Mouse (Mus musculus): Measurements from ENCODE around the gene Cdrt4. TPM values are rescaled to one million over a fixed set of nuclear protein-coding genes. Genes with fewer than 3 reads are reported as not detected.

The Cdrt4 gene
- total and polyA plus RNA-seq, 3 experiments = not detected

- in situ Hi-C loops (cut with MboI; ENCODE audit: low pct_ligation_motif_present, low pct_unique_long_range_greater_than_20kb, low sequenced_read_pairs) = no loop called here
- H3K27me3 ChIP-seq (replicated peaks) = no peaks in the 10 kb centered on the region
- no peak overlapping the region for H3K4me2 ChIP-seq (ENCODE audit: insufficient read depth, low read depth, poor library complexity, severe bottlenecking)
- TF ChIP-seq KAT2A (IDR thresholded peaks at IDR 0.05; ENCODE audit: insufficient replicate concordance, low read length) (no peak), EP300 (IDR thresholded peaks at IDR 0.05; ENCODE audit: low read length) (no peak), CHD1 (IDR thresholded peaks at IDR 0.05; ENCODE audit: low read depth, low read length) (no peak), RCOR1 (conservative IDR thresholded peaks at IDR 0.05; ENCODE audit: low read depth, low read length) (no peak), CHD2 (IDR thresholded peaks at IDR 0.05; ENCODE audit: low read length) (no peak), ZKSCAN1 (IDR thresholded peaks at IDR 0.05; ENCODE audit: borderline replicate concordance, low read depth, low read length) (no peak), JUN (IDR thresholded peaks at IDR 0.05; ENCODE audit: insufficient read depth, low read depth, low read length) (no peak), HCFC1 (IDR thresholded peaks at IDR 0.05; ENCODE audit: low read depth, low read length) (no peak), JUND (conservative IDR thresholded peaks at IDR 0.05; ENCODE audit: low read depth, low read length) (no peak), E2F4 (IDR thresholded peaks at IDR 0.05; ENCODE audit: insufficient replicate concordance, low read depth, low read length) (no peak), MAFK (IDR thresholded peaks at IDR 0.05; ENCODE audit: insufficient replicate concordance, low read length) (no peak), PAX5 (IDR thresholded peaks at IDR 0.05; ENCODE audit: low read length) (no peak), NRF1 (IDR thresholded peaks at IDR 0.05; ENCODE audit: low read depth, low read length) (no peak), MAX (IDR thresholded peaks at IDR 0.05; ENCODE audit: low read length) (no peak)
- no peaks in the 10 kb centered on the region for H3K79me2 ChIP-seq (replicated peaks; ENCODE audit: control insufficient read depth, extremely low read depth, insufficient read depth, poor library complexity, severe bottlenecking)
- H3K27ac ChIP-seq (ENCODE audit: insufficient read depth, low read depth) = no peak overlapping the region
- H3K36me3 ChIP-seq (replicated peaks in 1 of 2; ENCODE audit: control insufficient read depth in 1 of 2, insufficient read depth in 1 of 2, low read length in 1 of 2) = no peaks in the 10 kb centered on the region
- DNase-seq (ENCODE audit: extremely low read depth) = no peak
- H3K4me3 ChIP-seq (replicated peaks in 1 of 3; ENCODE audit: low read depth in 2 of 3, low read length in 2 of 3, poor library complexity in 1 of 3) = no peak overlapping the region
- H3K4me1 ChIP-seq (ENCODE audit: control insufficient read depth in 1 of 2, insufficient read depth in 2 of 2) = peaks cover 0 to 11% of the 10 kb centered on the region in 2 experiments; a peak in 2 of 4 replicates
- no peak overlapping the region for H3K9ac ChIP-seq (ENCODE audit: insufficient read depth, low read depth)
- dilution Hi-C loops (cut with MboI; ENCODE audit: extremely low pct_ligation_motif_present, extremely low pct_unique_long_range_greater_than_20kb, low sequenced_read_pairs) = no loop called here
- no peaks in the 10 kb centered on the region for H3K9me3 ChIP-seq (replicated peaks; ENCODE audit: low read length)
These were observed 84.6 kb downstream of the Cdrt4 start for GRCm38 (mm10) chr11:63035420-63036211.

DNA sequence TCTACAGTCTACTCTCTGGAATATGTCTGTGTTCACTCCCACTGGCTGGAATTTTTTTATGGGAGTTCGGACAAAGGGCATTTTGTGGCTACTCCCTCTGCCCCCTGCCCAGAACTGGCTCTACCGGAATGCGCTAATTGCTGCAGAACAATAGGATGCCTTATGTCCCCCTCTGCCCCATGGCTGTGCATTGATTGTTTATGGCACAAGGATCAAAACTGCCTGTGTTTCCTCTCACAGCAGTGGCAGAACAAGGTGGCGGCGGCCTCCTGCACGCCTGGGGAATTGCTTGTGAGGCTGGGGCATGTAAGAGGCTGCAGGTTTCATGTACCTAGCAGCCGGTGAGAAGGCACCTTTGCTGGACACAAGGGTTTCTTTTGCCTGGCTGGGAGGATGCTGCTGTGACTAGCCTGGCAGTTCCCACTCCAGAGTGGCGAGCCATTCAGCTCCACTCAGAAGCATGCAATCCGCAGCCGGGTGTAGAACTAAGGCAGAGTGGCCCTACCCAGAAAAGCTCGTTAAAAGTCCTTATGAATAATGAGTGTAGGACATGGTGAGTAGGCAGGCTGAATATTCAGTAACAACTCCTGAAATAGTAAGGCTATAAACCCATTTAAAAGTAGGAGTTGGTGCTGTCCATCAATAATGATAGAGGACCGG lies 89.1 kb downstream of the Cdrt4 start:
- no peaks in the 10 kb centered on the region for H3K27me3 ChIP-seq (replicated peaks)
- in situ Hi-C loops (cut with MboI; ENCODE audit: low pct_ligation_motif_present, low pct_unique_long_range_greater_than_20kb, low sequenced_read_pairs) = no loop called here
- no peak overlapping the region for H3K4me2 ChIP-seq (ENCODE audit: insufficient read depth, low read depth, poor library complexity, severe bottlenecking)
- H3K27ac ChIP-seq (ENCODE audit: insufficient read depth, low read depth) = no peak overlapping the region
- H3K4me3 ChIP-seq (replicated peaks in 1 of 3; ENCODE audit: low read depth in 2 of 3, low read length in 2 of 3, poor library complexity in 1 of 3) = no peak overlapping the region
- dilution Hi-C loops (cut with MboI; ENCODE audit: extremely low pct_ligation_motif_present, extremely low pct_unique_long_range_greater_than_20kb, low sequenced_read_pairs) = no loop called here
- no peaks in the 10 kb centered on the region for H3K9me3 ChIP-seq (replicated peaks; ENCODE audit: low read length)
- TF ChIP-seq MYC (IDR thresholded peaks at IDR 0.05; ENCODE audit: low read depth, low read length) (no peak), CHD2 (IDR thresholded peaks at IDR 0.05; ENCODE audit: low read length) (no peak), IRF4 (IDR thresholded peaks at IDR 0.05; ENCODE audit: low read depth, low read length) (no peak), NELFE (IDR thresholded peaks at IDR 0.05; ENCODE audit: low read depth, low read length) (no peak), POLR2A (IDR thresholded peaks at IDR 0.05; ENCODE audit: low read depth, low read length) (no peak), RAD21 (IDR thresholded peaks at IDR 0.05; ENCODE audit: low read depth, low read length) (no peak), ZC3H11A (IDR thresholded peaks at IDR 0.05; ENCODE audit: low read depth, low read length) (no peak)
- no peak overlapping the region for H3K9ac ChIP-seq (ENCODE audit: insufficient read depth, low read depth)
- DNase-seq (ENCODE audit: extremely low read depth) = no peak
- peaks cover 0 to 11% of the 10 kb centered on the region in 2 experiments; a peak in 2 of 4 replicates for H3K4me1 ChIP-seq (ENCODE audit: control insufficient read depth in 1 of 2, insufficient read depth in 2 of 2)
- H3K79me2 ChIP-seq (replicated peaks; ENCODE audit: control insufficient read depth, extremely low read depth, insufficient read depth, poor library complexity, severe bottlenecking) = no peaks in the 10 kb centered on the region
- H3K36me3 ChIP-seq (replicated peaks in 1 of 2; ENCODE audit: control insufficient read depth in 1 of 2, insufficient read depth in 1 of 2, low read length in 1 of 2) = no peaks in the 10 kb centered on the region

Other genes starting within 250 kb of the Cdrt4 start
- gene Zfp287, start 219.3 kb upstream of the Cdrt4 start, total RNA-seq (2012; rRNA removed) = 6.2 and 7.3 TPM in 2 replicates
- gene Zfp287, start 219.3 kb upstream of the Cdrt4 start, total RNA-seq (2014; rRNA removed) = 4.6 and 4.8 TPM in 2 replicates
- 5.7 TPM in 2 replicates for gene Zfp287, start 219.3 kb upstream of the Cdrt4 start, polyA plus RNA-seq (2012; ENCODE audit: insufficient read length, low read depth)
- gene Gm10428, start 198.1 kb upstream of the Cdrt4 start, total RNA-seq (2012; rRNA removed) = not detected in 2 replicates
- gene Gm10428, start 198.1 kb upstream of the Cdrt4 start, total RNA-seq (2014; rRNA removed) = not detected in 2 replicates
- not detected in 2 replicates for gene Gm10428, start 198.1 kb upstream of the Cdrt4 start, polyA plus RNA-seq (2012; ENCODE audit: insufficient read length, low read depth)
- gene Zfp286, start 161.7 kb upstream of the Cdrt4 start, total RNA-seq (2012; rRNA removed) = not detected in 2 replicates
- gene Zfp286, start 161.7 kb upstream of the Cdrt4 start, total RNA-seq (2014; rRNA removed) = not detected in 2 replicates
- gene Zfp286, start 161.7 kb upstream of the Cdrt4 start, polyA plus RNA-seq (2012; ENCODE audit: insufficient read length, low read depth) = not detected in 2 replicates
- gene Trim16, start 131.0 kb upstream of the Cdrt4 start, total RNA-seq (2012; rRNA removed) = not detected in 2 replicates
- not detected in 2 replicates for gene Trim16, start 131.0 kb upstream of the Cdrt4 start, total RNA-seq (2014; rRNA removed)
- 0.12 TPM in 1 of 2 replicates, not detected in the other for gene Trim16, start 131.0 kb upstream of the Cdrt4 start, polyA plus RNA-seq (2012; ENCODE audit: insufficient read length, low read depth)
- gene Fbxw10, start 104.1 kb upstream of the Cdrt4 start, total RNA-seq (2012; rRNA removed) = 0.50 and 0.59 TPM in 2 replicates
- gene Fbxw10, start 104.1 kb upstream of the Cdrt4 start, total RNA-seq (2014; rRNA removed) = 0.78 and 0.88 TPM in 2 replicates
- 0.87 and 1.4 TPM in 2 replicates for gene Fbxw10, start 104.1 kb upstream of the Cdrt4 start, polyA plus RNA-seq (2012; ENCODE audit: insufficient read length, low read depth)
- 57.7 and 62.2 TPM in 2 replicates for gene Tvp23b, start 71.7 kb upstream of the Cdrt4 start, total RNA-seq (2012; rRNA removed)
- gene Tvp23b, start 71.7 kb upstream of the Cdrt4 start, total RNA-seq (2014; rRNA removed) = 68.7 and 71.2 TPM in 2 replicates
- 39.6 and 40.9 TPM in 2 replicates for gene Tvp23b, start 71.7 kb upstream of the Cdrt4 start, polyA plus RNA-seq (2012; ENCODE audit: insufficient read length, low read depth)
- not detected in 2 replicates for gene Tekt3, start 110.5 kb downstream of the Cdrt4 start, total RNA-seq (2012; rRNA removed)
- gene Tekt3, start 110.5 kb downstream of the Cdrt4 start, total RNA-seq (2014; rRNA removed) = not detected in 2 replicates
- gene Tekt3, start 110.5 kb downstream of the Cdrt4 start, polyA plus RNA-seq (2012; ENCODE audit: insufficient read length, low read depth) = not detected in 2 replicates
- gene Pmp22, start 177.8 kb downstream of the Cdrt4 start, total RNA-seq (2012; rRNA removed) = not detected in 2 replicates
- not detected in 2 replicates for gene Pmp22, start 177.8 kb downstream of the Cdrt4 start, total RNA-seq (2014; rRNA removed)
- gene Pmp22, start 177.8 kb downstream of the Cdrt4 start, polyA plus RNA-seq (2012; ENCODE audit: insufficient read length, low read depth) = 0.22 TPM in 1 of 2 replicates, not detected in the other

All from CH12.LX (cell line).